Mouse (Mus musculus) liver, adult (tissue): ENCODE results near the gene Chadl.

ENCODE experiments used
- GATA4 ChIP-seq: IDR thresholded peaks from 2 replicates; pipeline ENCODE4 v1.6.1; 2014; ENCODE audit warnings: mild to moderate bottlenecking, low read length; ENCODE audit not compliant: insufficient replicate concordance

Gene Chadl

DNA sequence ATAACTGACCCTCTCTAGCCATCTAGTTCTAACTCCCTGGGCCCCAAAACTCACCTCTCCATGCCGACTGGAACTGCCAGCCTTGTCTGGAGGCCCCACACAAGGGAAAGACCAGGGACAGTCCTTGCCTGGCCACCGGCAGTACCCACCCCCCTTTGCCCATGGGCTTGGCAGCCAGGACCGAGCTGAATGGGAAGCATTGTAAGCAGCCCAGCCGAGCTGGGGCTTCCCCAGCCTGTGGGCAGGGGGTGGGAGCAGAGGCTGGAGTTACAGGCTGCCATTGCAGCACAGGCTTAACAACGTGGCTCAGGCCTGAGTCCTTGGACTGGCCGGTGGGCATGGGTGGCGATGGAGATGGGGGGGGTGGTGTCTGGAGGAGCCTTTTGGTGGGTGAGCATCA lies at the start of gene Chadl:
Gene Chadl (minus strand): TSS at position 113 of the 400 bp plus-strand sequence.
- TF ChIP-seq GATA4 = no peak

DNA sequence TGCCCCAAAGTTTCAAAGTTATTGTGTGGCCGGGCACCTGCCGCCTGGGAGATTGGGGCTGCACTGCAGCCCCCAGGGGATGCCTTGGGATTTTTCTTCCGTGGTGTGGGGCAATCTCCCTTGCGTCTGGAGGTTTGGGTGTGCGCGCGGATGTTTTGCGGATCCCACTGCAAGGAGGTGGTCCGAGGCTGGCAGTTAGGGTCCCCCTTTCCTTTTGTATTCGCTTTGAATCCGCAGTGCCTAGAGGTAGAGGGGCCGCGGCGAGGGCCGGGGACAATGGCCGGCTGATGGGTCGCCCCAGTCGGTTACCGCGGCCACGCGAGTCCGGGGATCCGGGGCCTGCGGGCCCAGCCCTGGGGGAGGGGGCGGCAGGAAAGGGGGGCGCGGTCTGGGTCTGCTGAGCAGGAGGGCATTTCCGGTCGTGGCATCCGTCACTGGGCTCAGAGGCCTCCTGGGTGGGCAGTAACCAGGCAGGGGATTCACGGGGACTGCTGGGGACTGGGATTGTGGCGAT lies 48.6 kb upstream of the Chadl start:
- no peak for TF ChIP-seq GATA4

DNA sequence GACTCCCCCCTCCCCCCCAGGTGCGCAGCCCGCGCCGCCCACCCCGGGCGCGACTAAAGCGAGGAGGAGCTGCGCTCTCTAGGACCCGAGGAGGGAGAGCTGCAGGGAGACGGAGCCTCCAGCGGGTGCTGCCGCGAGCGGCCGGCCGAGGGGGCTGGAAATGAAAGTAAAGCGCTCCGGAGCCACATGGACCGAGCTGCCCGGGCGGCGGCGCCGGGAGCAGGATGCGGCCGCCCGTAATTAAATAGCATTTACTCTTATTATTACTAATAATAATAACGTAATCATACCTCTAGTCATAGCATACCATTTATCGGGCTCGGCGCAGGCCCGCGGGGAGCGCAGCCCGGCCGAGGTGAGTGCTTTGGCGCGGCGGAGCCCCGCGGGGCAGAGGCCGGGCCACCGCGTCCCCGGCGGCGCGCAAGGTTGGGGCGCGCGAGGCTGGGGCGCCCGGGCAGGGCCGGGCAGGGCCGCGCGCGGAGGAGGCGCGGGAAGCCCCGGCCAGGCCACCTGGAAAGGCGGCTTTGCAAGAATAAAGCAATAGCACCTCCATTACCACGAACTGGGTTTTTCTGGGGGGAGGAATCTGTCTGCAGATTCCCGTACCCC lies 48.0 kb upstream of the Chadl start, which contains the start of the genes Zc3h7b and Rangap1:
Gene Zc3h7b (plus strand): TSS at position 66 of the 609 bp plus-strand sequence.
Gene Rangap1 (minus strand): TSS at position 539 of the 609 bp plus-strand sequence.
- no peak for TF ChIP-seq GATA4

DNA sequence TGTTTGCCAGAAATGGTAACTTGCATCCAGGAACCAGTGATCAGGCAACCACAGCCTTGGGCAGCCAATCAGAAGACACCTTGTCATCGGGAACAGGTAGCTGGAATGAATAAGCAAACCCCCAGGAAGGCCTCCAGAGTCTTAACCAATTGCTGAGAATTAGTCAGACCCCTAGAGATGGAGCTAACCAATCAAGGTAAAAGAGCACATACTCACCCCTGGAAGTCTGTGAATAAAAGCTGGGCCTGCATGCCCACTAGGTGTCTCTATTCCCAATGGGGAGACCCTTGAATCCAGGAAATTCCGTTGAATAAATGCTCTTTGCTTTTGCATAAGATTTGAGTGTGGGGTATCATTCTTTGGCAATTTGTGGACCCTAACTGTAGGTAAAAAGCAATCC lies 42.8 kb upstream of the Chadl start:
- no peak for TF ChIP-seq GATA4

DNA sequence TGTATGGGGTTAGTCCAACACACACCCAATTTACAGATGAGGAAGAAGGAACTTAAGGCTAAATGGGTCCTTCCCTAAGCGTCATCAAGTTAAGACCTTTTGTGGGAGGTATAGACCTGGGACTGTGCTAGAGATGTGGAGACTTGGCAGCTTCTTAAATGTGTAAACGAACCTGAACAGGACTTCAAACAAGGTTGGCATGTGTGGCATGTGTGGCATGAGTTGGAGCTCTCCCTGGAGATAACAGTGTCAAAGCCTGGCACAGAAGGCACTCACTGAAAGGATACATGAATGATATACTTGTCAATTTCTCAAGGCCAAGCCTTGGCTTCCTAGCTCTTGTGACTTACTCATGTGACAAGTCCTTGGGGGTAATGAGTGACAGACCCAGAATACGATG lies 42.2 kb upstream of the Chadl start:
- TF ChIP-seq GATA4 = no peak

DNA sequence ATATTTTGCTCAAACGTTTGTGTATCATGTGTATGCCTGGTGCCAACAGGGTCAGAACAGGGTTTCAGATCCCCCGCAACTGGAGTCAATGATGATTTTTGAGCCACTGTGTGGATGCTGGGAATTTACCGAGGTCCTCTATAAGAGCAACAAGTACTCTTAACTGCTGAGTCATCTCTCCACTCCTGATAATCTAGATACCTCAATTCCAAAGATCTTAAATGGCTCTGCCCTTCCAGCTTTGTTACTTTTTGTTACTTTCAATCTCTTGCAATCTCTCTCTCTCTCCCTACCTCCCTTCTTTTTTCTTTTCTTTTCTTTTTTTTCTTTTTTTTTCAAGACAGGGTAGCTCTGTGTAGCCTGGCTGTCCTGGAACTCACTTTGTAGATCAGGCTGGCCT lies 38.0 kb upstream of the Chadl start:
- no peak for TF ChIP-seq GATA4

DNA sequence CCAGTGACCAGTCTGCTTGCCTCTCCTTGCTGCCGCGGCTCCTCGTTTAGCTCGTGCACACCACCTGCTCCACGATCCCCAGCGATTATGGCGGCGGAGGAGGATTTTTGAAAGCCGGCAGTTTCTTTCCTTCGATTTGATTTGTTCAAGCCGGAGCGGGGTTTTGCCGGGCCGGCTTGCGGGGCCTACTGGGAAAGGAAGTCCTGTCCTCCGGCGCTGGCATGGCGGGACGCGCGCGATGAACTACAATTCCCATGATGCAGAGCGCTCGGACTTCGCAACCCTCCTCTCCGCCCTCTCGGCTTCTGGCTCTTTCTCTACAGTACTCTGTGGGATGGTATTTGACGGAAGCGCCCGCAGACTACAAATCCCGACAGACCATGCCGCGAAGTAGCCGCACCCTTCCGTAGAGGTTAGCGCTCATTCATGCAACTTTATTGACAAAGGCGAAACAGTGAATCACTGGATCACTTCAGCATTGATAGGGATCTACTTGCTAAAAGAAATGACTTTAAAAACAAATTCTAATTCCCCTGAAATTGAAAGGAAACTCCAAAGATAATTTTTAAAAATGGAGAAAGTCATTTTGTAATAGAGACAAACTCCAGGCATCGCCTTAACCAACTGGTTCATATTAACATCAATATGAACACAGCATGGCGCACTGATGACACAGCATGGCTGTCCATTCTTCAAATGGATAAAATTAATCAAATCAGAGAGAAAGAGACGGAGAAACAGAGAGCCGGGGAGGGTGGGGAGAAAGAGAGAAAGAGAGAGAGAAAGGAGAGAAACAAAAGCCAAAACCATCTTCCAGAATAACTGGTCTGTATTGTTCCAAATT lies 32.9 kb upstream of the Chadl start:
- TF ChIP-seq GATA4 = peak; percentile 36; the same call in 1 of the 2 replicates

DNA sequence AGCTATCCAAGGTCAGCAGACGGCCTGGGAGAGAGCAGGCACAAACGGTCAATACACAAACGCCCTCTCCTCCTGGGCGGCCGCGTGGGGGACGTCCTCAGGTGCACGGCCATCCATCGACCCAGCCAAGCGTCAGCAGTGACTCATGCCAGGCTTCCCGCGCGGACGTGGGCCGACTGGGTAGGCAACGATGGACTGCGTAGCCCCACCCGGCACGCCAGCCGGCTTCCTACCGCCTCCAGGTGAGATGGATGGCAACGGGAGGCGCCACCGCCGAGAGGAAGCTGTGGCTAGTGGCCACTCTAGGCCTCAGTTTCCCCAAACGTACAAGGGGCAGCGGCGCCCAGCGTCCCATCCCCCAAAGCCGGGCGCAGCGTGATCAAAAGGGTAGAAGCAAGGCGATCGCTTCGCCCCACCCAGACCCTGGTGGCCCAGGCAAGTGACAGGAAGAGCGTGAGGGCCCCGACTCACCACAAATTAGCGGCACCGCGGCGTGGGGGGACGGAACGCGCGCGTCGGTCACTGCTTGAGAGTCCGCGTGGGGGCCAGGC lies 32.2 kb upstream of the Chadl start:
- no peak for TF ChIP-seq GATA4

DNA sequence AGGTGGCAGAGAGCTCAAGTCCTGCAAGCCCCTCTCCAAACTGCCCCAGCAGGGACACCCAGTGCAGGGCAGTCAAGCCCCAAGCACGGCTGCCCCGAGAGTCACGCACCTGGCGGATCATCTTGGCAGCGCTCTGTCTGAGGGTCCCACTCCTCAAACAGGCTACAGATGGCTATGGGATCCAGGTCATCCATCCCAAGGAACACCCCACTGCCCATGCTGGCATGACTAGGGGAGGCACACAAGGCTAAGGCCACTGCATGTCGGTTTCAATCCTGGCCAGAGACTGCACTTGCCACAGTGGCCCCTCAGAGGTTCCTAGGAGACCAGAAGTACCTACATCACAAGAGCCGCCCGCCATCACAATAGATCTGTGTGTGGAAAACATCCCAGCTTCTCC lies 28.9 kb upstream of the Chadl start:
- no peak for TF ChIP-seq GATA4

DNA sequence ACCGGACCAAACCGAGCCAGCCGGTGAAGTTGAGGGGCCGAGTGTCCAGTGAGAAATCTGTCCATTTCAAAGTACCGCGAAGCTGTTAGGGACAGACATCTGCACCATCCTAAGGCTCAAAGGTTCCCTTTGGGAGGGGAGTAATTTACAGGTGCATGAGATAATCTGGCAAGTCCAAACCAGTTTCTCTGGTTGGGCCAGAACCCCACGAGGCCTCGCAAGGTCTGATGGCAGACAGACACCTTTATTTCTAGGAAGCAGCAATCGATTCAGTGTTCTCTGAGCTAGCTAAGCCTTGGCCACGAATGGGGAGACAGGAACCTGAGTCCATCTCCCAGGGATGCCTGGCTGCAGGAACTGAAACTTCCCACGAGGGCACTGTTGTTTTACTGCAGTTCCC lies 26.6 kb upstream of the Chadl start:
- TF ChIP-seq GATA4 = no peak

DNA sequence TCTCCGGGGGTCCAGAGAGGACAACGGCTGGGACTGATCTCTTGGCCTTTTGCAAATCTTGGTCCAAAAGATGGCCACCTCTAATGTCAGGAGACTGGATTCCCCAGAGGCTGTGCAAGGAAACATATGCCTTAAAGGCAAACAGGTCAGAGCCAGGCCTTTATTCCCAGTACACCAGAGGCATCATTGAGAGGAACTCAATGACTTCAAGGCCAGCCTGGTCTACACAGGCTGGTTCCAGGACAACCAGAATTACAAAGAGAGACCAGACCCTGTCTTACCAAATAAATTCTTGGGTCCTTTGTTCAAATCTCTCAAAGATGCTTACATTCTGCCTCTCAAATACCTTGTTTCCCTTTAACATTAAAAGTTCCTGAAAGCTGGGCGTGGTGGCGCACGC lies 25.3 kb upstream of the Chadl start:
- no peak for TF ChIP-seq GATA4

DNA sequence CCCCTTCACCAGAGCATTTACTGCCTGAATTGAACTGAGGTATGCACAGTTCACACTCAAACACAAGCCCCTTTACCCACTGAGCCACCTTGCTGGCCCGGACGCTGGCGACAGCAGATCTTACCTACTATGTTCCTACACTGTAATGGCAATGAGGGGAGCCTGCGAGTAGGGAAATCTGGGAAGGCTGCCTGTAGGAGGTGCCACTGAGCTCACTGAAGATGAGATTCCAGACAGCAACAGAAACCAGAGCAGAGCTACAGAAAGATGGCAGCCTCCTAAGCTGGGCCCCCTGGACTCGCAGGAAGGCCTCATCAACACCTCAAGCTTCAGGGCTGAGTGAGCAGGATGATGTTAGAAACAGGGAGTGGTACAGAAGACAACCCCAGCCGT lies 22.0 kb upstream of the Chadl start:
- TF ChIP-seq GATA4 = no peak

DNA sequence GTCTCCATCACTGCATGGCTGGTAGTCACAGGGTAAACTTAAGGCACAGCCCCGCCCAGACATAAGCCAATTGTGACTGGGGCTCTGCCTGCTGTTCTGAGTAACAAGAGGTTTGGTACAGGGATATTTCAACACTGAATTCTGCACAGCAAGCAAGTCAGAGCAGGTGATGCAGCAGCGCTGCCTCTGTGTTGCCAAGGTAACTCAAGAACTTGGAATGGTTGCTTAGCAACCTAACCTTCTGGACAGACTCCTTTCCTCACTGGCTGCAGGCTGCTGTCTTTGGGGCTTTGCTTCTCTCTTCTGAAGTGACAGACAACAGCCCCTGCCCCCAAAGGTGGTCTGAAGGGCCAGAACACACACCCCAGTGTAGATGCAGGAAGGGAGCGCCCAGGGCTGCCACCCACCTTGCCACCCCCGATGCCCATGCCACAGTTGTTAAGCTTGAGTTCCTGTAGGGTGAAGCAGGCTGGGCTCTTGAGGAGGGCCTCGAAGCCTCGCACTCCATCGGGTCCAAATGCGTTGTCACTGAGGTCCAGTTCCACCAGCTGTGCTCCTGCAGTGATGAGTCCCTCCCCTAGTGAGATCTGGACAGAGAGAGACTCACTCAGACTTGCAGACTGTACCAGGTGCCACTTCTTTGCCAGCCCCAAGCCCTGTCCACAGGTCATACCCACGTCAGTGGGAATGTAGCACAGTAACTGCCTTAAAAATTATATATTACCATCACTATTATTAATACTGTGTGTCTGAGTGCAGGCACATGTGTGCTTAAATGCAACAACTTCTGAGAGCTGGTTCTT lies 21.4 kb upstream of the Chadl start:
- no peak for TF ChIP-seq GATA4

DNA sequence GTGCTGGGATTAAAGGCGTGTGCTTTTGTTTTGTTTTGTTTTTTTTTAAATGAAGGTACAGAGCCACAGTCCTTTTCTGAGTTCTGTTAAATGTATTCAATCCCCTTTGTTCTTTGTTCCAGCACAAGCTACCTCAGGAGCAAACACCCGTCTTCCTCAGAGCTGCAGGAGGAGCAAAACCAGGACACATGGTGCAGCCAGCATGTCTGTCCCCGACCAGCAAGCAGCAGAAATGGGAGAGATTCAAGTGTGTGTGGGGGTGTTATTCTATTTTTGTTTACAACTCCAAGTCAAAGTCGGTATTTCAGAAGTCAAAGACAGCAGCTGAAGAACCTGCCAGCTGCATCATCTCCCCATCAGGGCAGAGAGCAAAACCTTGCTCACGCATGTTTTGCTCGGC lies 16.7 kb upstream of the Chadl start:
- no peak for TF ChIP-seq GATA4

DNA sequence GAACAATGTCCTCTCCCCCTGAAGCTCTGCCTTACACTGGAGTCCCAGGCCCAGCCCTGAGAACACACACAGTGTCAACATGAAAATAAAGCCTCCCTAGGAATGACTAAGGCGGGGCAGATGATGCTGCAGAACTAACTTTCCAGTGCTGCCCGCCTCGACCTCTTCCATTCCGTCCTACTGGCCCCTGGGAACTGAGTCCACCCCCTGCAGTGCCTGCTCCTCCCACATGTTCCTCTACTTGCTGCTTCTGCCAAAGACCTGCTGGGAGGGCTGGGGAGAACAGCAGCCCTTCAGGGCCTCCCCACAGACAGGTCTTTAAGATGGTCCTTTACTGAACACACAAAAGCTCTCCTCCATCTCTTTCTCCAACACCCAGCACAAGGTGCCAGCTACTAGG lies 13.7 kb upstream of the Chadl start:
- TF ChIP-seq GATA4 = no peak
